8 mouse cellular contexts compared by ENCODE assay signal in genomic region chr10:42760999-42761900, GRCm38 (mm10). TPM values are rescaled to one million over a fixed set of nuclear protein-coding genes. Genes with fewer than 3 reads are reported as not detected.
DNase-seq lines count a peak whose midpoint lies in the region; ATAC-seq lines count a peak whose summit lies in the region.

Gene Sec63, plus strand, starts transcription at chr10:42761496.

- DNase-seq in adipocyte (ENCODE audit: low spot score), result peak; percentile 97
- DNase-seq in embryo, embryonic 10 days (ENCODE audit: low spot score), result peak; percentile 97
- peak; percentile 99 for DNase-seq in gastrocnemius, postnatal 10 days
- DNase-seq in induced T-regulatory cell, adult 2 months (ENCODE audit: low read depth), result peak; percentile 96
- peak; percentile 91 to 97 for DNase-seq in left cerebral cortex, adult 9 months (ENCODE audit: low spot score in 2 of 2)
- peak; percentile 99 for DNase-seq in right cerebral cortex, postnatal 14 days
- DNase-seq in urinary bladder, postnatal 36 days (ENCODE audit: low spot score in 2 of 2), result peak; percentile 97 to 98

- peak; percentile 93 for ATAC-seq in megakaryocyte progenitor cell, adult 5-6 weeks (replicated peaks; ENCODE audit: poor library complexity)

RNA-seq across cellular contexts. Expression of gene Sec63, which starts in this region (rescaled TPM):
- 10 to 100 TPM; 24.1 to 31.7 TPM for total RNA-seq in gastrocnemius, postnatal 10 days (2021)
- total RNA-seq in megakaryocyte progenitor cell, adult 5-6 weeks (2015), result 36.3 and 43.0 TPM in 2 replicates
- 54.3 and 71.0 TPM in 2 replicates for total RNA-seq in megakaryocyte progenitor cell, adult 5-6 weeks (2017)

Comparison
In these comparisons a context has a peak if more than half of its experiments do, and no peak if none do; other contexts are left out.
1. Peak in every context shown above with its lines: DNase-seq and ATAC-seq.